Mouse (Mus musculus) gonadal fat pad, adult 2 months (tissue): ENCODE measurements around the gene Car5a. TPM values are rescaled to one million over a fixed set of nuclear protein-coding genes. Genes with fewer than 3 reads are reported as not detected.

Experiments used
- DNase-seq: peaks from one replicate; pipeline ENCODE4 v3.0.0-alpha.2; 2012; ENCODE audit warnings: low read depth
- polyA plus RNA-seq: library from polyadenylated mRNA; depleted of rRNA; stranded (reverse); fragments of >200 nt; gene quantifications from 2 replicates; pipeline ENCODE4 v1.2.3, GENCODE M21; 2012; rRNA removed

The Car5a gene
- polyA plus RNA-seq, 1 experiment = not detected

DNA sequence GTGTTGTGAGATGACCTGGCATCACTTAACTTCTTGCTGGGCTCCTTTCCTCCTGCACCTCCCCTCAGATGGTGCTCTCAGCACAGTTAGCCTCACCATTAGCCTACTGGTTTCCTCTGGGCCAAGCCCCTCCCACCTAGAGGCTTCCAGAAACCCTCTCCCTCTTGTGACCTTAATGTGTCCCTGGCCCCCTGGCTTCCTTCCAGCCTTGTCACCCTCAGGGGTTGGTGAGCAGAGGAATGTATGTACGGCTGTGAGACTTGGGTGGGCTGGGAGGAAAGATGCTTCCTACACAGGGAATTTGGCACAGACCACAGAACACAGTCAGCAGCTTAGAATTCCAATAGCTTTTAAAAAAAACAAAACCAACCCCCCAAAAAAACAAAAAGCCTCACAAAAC, 63.9 kb downstream of the Car5a start:
- no peak for DNase-seq

DNA sequence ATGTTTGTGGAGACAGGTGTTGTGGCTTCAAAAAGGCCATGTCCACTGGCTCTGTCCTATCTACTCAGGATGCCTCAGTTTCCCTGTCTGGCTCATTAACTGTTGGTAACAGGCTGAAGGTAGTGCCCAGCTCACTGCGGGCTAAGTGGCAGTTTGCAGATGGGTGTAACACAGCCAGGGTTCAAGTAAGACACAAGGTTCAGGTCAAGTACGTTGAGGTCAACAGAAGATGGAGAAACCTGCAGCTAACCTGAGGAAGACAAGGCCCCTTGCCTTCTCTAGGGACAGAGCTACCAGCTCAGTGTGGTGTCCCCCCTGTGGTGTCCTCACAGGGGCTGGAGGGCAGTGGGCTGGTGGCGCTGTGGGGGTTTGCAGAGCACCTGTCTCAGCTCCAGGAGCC, 65.0 kb downstream of the Car5a start:
- no peak for DNase-seq

DNA sequence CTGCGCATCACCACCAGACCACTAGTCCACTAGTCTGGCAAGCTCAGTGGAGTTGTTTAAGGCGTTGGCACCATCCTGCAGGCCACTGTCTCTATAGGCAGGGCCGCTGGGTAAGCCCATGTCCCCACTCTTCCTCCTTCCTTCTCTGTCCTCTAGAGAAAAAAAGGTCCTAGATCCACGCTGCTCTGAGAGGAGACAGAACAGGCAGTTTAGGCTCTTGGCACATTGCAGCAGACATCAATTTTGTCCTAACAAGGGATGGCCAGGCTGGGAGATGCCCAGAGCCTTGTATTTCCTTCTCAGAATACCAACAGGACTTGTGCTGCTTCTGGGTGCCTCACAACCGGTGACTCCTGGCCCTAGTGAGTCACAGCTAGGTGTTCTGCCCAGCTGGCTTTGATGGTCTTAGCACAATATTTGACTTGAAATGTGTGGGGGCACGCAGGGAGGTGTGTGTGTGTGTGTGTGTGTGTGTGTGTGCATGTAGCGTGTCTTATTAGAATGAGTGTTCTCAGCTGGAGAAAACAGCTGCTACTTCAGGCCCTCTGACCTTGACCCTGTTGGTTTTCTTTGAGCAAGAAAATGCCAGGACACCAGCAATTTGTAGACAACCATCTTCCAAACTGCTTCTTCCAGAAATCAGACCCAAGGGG, 66.8 kb downstream of the Car5a start:
- no peak for DNase-seq

DNA sequence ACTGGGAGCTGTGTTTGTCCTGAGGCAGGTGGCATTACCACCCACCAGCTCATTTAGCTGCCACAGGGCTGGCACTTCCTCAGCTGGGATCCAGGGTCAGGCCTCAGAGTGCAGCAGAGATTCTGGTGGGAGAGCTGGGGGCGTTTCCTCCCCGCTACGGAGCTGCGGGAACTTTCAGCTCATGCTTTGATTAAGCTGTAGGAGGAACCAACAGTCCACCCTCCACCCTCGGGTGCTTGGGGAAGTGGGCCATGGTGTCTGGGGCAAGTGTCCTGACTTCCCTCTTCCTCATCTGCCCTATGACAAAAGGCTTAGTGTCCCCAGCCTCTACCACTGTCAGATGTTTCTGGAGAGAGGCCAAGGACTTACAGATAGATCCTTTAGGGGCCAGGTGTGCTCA, 67.5 kb downstream of the Car5a start:
- no peak for DNase-seq

DNA sequence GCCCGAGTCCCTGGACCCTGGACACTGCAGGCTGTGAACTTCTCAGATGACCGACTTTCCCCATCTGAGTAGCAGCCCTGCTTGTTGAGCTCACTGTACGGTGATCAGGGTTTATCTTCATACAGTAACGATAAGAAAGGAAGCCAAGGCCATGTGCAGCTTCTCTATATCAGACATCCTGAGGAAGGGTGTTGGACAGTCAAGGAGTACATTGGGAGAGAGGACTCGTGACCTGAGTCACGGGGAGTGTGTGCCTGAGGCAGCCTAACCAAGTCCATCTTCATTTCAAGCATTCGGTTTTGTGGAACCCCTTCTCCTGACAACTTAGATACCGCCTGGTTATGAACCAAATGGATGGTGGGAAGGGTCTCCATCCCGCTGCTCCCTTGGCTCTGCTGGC, 69.2 kb downstream of the Car5a start:
- no peak for DNase-seq

DNA sequence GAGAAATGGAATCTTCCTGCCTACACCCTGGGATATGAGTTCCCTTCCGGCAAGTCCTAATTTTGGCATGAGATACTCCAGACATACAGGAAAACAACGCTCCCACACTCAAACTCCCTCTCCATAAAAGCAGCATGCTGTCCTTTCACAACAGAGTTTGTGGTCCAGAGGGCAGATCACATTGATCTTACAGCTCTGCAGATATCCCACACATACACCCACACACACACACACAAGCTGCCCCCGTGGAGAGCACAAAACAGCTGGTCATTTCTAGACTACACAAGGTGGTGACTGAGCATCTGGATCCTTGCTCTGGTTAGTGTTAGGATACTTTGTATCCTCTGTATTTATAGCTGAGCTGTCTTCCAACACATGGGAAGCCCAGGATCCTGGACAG, 69.7 kb downstream of the Car5a start:
- DNase-seq = no peak

DNA sequence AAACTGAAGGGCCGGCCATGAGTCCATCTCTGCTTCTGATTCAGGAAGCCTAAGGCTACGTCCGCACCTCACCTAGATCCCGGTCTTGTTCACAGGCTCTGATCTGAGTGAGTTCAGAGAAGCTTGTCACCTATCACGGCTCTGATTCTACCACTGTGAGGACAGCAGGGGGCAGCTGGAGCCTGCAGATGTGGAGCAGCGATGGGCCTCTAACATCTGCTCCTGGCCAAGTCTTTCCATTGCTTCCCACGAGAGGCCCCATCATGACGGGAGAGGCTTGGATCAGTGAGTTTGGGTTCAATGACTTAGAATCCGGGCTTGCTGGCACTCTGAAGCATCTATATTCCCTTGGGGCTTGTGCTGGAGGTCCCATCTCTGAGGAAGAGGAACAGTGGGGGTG, 70.7 kb downstream of the Car5a start:
- no peak for DNase-seq

DNA sequence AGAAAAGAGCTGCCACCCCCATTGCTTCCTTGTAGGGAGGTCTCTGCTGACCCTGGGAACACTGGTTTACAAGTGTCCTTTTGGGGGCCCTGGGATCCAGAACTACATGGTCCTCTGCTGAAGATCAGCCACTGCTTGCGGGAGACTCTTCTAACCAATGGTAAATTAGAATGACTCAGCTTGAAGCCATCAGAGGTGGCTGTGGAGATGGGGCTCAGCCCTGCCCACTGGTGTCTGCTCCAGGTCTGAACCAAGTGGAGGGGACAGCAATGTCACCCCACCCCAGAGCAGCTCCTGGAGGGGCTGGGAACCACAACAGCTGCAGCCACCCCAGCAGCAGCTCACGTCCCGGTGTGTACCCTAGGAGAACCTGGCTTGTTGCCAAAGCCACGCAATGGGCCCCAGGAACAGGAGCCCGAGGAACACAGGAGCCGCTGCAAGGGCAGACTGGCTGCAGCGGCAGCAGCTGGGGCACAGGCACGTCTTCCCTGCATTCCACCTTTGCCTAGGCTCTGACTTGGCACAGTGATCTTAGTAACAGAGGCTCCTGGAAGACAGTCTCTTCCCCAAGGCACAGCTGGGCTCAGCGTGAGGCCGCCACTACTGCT, 72.8 kb downstream of the Car5a start:
- DNase-seq = no peak

DNA sequence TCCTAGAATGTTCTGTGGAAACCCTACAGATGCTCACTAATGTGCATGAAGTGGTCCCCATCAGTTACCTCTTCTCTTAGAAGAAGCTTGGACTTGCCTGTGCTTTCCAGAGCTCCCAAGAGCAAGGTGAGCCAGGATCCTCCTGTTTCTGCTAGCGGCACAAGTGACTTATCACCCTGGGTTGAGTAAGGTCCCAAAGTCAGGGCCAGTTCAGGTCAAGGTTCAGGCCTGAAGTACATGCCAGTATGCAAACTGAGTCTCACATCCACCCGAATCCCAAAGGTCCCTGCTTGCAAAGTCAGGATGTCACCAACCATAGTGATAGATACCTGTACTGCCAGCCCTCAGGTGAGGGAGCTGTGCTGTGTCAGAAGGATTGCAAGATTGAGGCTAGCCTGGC, 74.5 kb downstream of the Car5a start:
- no peak for DNase-seq

DNA sequence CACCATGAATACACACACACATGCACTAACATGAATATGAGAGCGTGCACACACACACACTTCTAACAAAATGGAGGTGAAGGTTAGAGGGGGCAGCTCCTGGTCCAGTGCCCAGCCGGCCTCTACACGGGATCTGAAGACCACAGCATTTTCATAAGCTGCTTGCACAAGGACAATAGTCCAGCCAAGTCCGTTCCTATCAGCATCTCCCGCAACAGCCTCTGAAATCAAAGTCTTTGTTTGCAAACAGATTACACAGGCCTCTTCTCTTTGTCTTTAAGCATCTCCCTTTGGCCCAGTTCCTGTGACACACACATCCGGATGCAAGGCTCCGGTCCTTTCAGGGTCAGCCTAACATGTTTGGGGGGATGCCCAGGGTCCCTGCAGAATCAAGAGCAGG, 75.8 kb downstream of the Car5a start:
- no peak for DNase-seq

DNA sequence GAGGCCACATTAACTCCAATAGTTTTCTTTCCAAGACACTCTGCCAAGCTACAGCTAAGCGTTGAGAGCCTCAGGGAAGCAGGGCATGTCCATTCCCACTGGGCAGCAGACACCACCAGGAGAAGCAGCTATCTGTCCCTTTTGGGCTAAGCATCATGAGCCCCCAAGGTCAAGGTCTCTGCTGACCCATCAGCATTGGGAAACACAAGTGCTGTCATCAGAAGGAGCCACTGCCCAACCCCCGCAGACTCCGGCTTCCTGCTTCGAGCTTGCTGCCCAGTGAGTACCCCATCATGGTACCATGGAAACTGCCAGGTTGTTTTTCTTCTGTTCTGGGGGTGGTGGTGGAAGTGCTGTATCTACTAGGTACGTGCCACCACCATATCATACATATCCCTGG, 76.5 kb downstream of the Car5a start:
- no peak for DNase-seq

Other genes with a start within 250 kb of the Car5a start
- gene Jph3, start 215.3 kb downstream of the Car5a start, polyA plus RNA-seq = 0.06 and 0.08 TPM in 2 replicates
- 16.5 and 22.0 TPM in 2 replicates for gene Klhdc4, start 115.3 kb downstream of the Car5a start, polyA plus RNA-seq
- gene Slc7a5, start 37.2 kb downstream of the Car5a start, polyA plus RNA-seq = 438 and 659 TPM in 2 replicates
- gene Banp, start 4.8 kb upstream of the Car5a start, polyA plus RNA-seq = 26.6 and 33.9 TPM in 2 replicates